Mouse (Mus musculus): ENCODE measurements around the gene Slc5a11.

DNA sequence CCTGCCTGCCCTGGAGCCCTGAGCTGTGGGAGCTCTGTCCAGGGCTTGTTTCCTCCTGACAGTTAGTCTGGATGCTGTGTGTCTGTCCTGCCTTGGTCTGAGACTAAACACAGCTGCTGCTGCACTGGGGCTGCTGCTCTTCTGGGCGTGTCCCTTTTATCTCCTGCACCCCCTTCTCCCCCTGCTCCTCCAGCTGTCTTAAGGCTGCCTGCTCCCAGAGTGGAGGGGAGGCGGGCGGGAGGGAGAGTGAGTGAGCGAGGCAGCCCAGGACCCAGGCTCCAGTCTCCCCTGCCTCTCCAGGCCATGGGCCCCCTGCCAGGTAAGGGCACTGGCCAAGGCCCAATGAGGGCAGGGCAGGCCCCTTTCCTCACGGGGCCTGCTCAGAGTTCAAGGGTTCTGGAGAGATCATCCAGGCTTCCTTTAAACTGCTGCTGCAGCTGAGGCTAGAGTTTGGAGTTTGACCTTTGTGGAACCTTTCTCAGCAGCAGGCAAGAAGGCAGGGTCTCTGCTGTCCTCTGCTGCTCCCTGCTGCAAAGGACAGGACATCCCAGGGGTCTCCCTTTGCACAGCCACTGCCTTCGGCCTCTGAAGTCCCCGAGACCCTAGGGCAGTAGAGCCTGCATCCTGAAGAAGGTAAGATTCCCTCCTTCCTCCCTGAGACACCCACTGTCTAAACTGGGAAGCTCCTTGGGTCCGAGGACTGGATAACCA, at the start of gene Slc5a11:
- TF ChIP-seq CTCF (IDR thresholded peaks at IDR 0.05; ENCODE audit: low read depth) (no peak), EP300 (IDR thresholded peaks at IDR 0.05; ENCODE audit: low read depth) (no peak)

Measured in heart, postnatal 0 days (tissue).